Mouse (Mus musculus) intestine, embryonic 16.5 days (tissue): ENCODE data around the gene Syne2. TPM values are rescaled to one million over a fixed set of nuclear protein-coding genes. Genes with fewer than 3 reads are reported as not detected.

Experiments used
- ATAC-seq: fragments of 200-750 bp; cut with Nextera tagmentation; 2 replicates; pipeline ENCODE4 v1.8.0; 2017; ENCODE audit warnings: moderate TSS enrichment, moderate library complexity
- H3K27ac ChIP-seq: fragments of 300-500 bp; sonication (generic); 2 replicates; pipeline ENCODE4 v1.5.1; 2014; ENCODE audit warnings: mild to moderate bottlenecking, low read length
- H3K27me3 ChIP-seq: fragments of 300-500 bp; sonication (generic); replicated peaks from 2 replicates; pipeline ENCODE4 v1.6.1; 2014; ENCODE audit warnings: low read length, control low read depth, mixed read lengths; ENCODE audit not compliant: control insufficient read depth, insufficient read depth
- H3K36me3 ChIP-seq: fragments of 300-500 bp; sonication (generic); 2 replicates; pipeline ENCODE4 v1.6.1; 2014; ENCODE audit warnings: low read length, control low read depth; ENCODE audit not compliant: control insufficient read depth, insufficient read depth
- H3K4me1 ChIP-seq: fragments of 300-500 bp; sonication (generic); 2 replicates; pipeline ENCODE4 v1.6.1; 2014; ENCODE audit warnings: low read length, control low read depth, mixed read lengths; ENCODE audit not compliant: control insufficient read depth, insufficient read depth
- H3K4me2 ChIP-seq: fragments of 300-500 bp; sonication (generic); 2 replicates; pipeline ENCODE4 v1.6.1; 2014; ENCODE audit warnings: low read depth, low read length, control low read depth
- H3K4me3 ChIP-seq: fragments of 300-500 bp; sonication (generic); 2 replicates; pipeline ENCODE4 v1.5.1; 2014; ENCODE audit warnings: mild to moderate bottlenecking, low read length
- H3K9ac ChIP-seq: fragments of 300-500 bp; sonication (generic); 2 replicates; pipeline ENCODE4 v1.6.1; 2014; ENCODE audit warnings: low read depth, low read length
- H3K9me3 ChIP-seq: fragments of 300-500 bp; sonication (generic); 2 replicates; pipeline ENCODE4 v1.6.1; 2016; ENCODE audit warnings: low read length, control low read depth; ENCODE audit not compliant: control insufficient read depth
- WGBS: fragments of 180-500 bp; shearing (Covaris S2); extraction: QIAGEN DNeasy Blood & Tissue Kit; methylation state at CpG from one replicate; pipeline ENCODE4 v1.1.7; 2014; 5-methylcytosine and 5-hydroxymethylcytosine counted together
- polyA plus RNA-seq: library from polyadenylated mRNA; unstranded; fragments of >200 nt; fragmentation: Nextera tagmentation; extraction: Ambion mirVana; gene quantifications from 2 replicates; pipeline ENCODE4 v1.2.1, GENCODE M21; 2015

Gene Syne2
- polyA plus RNA-seq, 1 experiment from 2014 or later, result 28.4 TPM

- Histone ChIP-seq H3K9me3 (no peaks in the 10 kb centered on the region), H3K4me2 (no peak overlapping the region), H3K27me3 (no peaks in the 10 kb centered on the region), H3K27ac (no peak overlapping the region), H3K4me3 (no peak overlapping the region), H3K36me3 (no peaks in the 10 kb centered on the region), H3K9ac (no peak overlapping the region), H3K4me1 (no peaks in the 10 kb centered on the region)
- WGBS, result 73% methylated on average over 12 of the region's 12 CpGs
- no peak for ATAC-seq
These were observed 61.8 kb downstream of the Syne2 start for GRCm38 (mm10) chr12:75879636-75880317.

GRCm38 (mm10) chr12:75881554-75881953 lies 63.6 kb downstream of the Syne2 start:
- Histone ChIP-seq H3K9ac (no peak overlapping the region), H3K9me3 (no peaks in the 10 kb centered on the region), H3K36me3 (no peaks in the 10 kb centered on the region), H3K4me2 (no peak overlapping the region), H3K27ac (no peak overlapping the region), H3K27me3 (no peaks in the 10 kb centered on the region), H3K4me1 (no peaks in the 10 kb centered on the region), H3K4me3 (no peak overlapping the region)
- WGBS, result 61% methylated on average over 4 of the region's 4 CpGs
- no peak for ATAC-seq

- WGBS, result 82% methylated on average over 7 of the region's 7 CpGs
- ATAC-seq, result no peak
- H3K4me1 ChIP-seq, result no peaks in the 10 kb centered on the region
These were observed 68.2 kb downstream of the Syne2 start for GRCm38 (mm10) chr12:75886161-75886560.

DNA sequence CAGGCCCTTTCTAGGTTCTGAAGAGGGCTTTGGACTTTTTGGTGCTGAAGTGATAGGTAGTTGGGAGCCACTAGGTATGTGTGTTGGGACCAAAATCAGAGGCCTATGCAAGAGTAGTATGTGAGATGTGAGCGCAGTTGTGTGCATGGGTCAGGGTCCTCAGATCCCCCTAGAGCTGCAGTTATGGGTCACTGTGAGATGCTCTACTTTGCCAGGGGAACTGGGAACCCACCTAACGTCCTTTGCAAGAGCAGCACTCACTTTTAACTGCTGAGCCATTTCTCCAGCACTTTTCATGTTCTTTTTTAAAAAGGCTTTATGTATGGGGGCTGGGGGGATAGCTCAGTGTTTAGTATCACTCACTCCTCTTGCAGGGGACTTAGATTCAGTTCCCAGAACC lies 69.0 kb downstream of the Syne2 start:
- H3K9ac ChIP-seq, result no peak overlapping the region
- no peaks in the 10 kb centered on the region for H3K4me1 ChIP-seq
- no peak overlapping the region for H3K27ac ChIP-seq
- H3K9me3 ChIP-seq, result no peaks in the 10 kb centered on the region
- H3K4me2 ChIP-seq, result no peak overlapping the region
- H3K27me3 ChIP-seq, result no peaks in the 10 kb centered on the region
- no peak for ATAC-seq
- H3K36me3 ChIP-seq, result no peaks in the 10 kb centered on the region
- WGBS, result 81% methylated on average over 2 of the region's 2 CpGs
- no peak overlapping the region for H3K4me3 ChIP-seq

More at GRCm38 (mm10) chr12:75886161-75886560, 68.2 kb downstream of the Syne2 start:
- H3K36me3 ChIP-seq, result no peaks in the 10 kb centered on the region
- no peak overlapping the region for H3K4me3 ChIP-seq
- H3K9me3 ChIP-seq, result no peaks in the 10 kb centered on the region
- no peak overlapping the region for H3K4me2 ChIP-seq
- no peak overlapping the region for H3K9ac ChIP-seq
- H3K27ac ChIP-seq, result no peak overlapping the region
- no peaks in the 10 kb centered on the region for H3K27me3 ChIP-seq

- 94% methylated on average over 12 of the region's 12 CpGs for WGBS
- H3K4me3 ChIP-seq, result no peak overlapping the region
- no peak for ATAC-seq
These were observed 70.8 kb downstream of the Syne2 start for GRCm38 (mm10) chr12:75888721-75889120.

GRCm38 (mm10) chr12:75891206-75891605 lies 73.3 kb downstream of the Syne2 start:
- Histone ChIP-seq H3K27me3 (no peaks in the 10 kb centered on the region), H3K4me3 (no peak overlapping the region), H3K9me3 (no peaks in the 10 kb centered on the region), H3K36me3 (no peaks in the 10 kb centered on the region), H3K4me2 (no peak overlapping the region), H3K27ac (no peak overlapping the region), H3K4me1 (no peaks in the 10 kb centered on the region), H3K9ac (no peak overlapping the region)
- 92% methylated on average over 5 of the region's 5 CpGs for WGBS
- ATAC-seq, result no peak

More at GRCm38 (mm10) chr12:75888721-75889120, 70.8 kb downstream of the Syne2 start:
- Histone ChIP-seq H3K4me1 (no peaks in the 10 kb centered on the region), H3K27ac (no peak overlapping the region), H3K9me3 (no peaks in the 10 kb centered on the region), H3K4me2 (no peak overlapping the region), H3K9ac (no peak overlapping the region), H3K27me3 (no peaks in the 10 kb centered on the region), H3K36me3 (no peaks in the 10 kb centered on the region)

- no peak for ATAC-seq
- Histone ChIP-seq H3K4me3 (no peak overlapping the region), H3K27me3 (no peaks in the 10 kb centered on the region), H3K9ac (no peak overlapping the region), H3K9me3 (no peaks in the 10 kb centered on the region), H3K36me3 (peaks cover 3% of the 10 kb centered on the region; the same call in 1 of the 2 replicates), H3K4me1 (no peaks in the 10 kb centered on the region), H3K27ac (no peak overlapping the region), H3K4me2 (no peak overlapping the region)
- WGBS, result 81% methylated on average over 5 of the region's 5 CpGs
These were observed 75.5 kb downstream of the Syne2 start for GRCm38 (mm10) chr12:75893392-75893791.

- Histone ChIP-seq H3K9ac (no peak overlapping the region), H3K4me3 (no peak overlapping the region), H3K4me2 (no peak overlapping the region), H3K36me3 (peaks cover 3% of the 10 kb centered on the region; the same call in 1 of the 2 replicates), H3K4me1 (no peaks in the 10 kb centered on the region), H3K27me3 (no peaks in the 10 kb centered on the region), H3K27ac (no peak overlapping the region), H3K9me3 (no peaks in the 10 kb centered on the region)
- 75% methylated on average over 9 of the region's 9 CpGs for WGBS
- ATAC-seq, result no peak
These were observed 76.5 kb downstream of the Syne2 start for GRCm38 (mm10) chr12:75894316-75894997.

DNA sequence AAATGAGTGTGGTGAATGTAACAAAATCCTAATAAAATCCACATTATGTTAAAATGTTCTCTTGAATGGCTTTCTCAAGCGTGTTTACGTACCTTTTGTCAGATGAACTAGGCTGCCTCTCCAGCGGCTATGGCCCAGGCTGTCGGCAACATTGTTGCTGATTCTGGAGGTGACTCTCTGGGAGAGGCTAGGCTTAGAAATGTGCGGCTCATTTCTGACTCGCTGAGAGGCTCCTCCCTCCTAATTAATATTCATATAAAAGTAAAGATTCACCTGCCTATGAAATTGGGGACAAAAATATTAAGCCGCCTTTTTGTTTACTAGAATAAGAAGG lies 77.0 kb downstream of the Syne2 start:
- H3K4me1 ChIP-seq, result no peaks in the 10 kb centered on the region
- peaks cover 3% of the 10 kb centered on the region; the same call in 1 of the 2 replicates for H3K36me3 ChIP-seq
- no peaks in the 10 kb centered on the region for H3K27me3 ChIP-seq
- H3K4me2 ChIP-seq, result no peak overlapping the region
- H3K9ac ChIP-seq, result no peak overlapping the region
- no peak overlapping the region for H3K4me3 ChIP-seq
- 81% methylated on average over 7 of the region's 7 CpGs for WGBS
- no peak for ATAC-seq
- no peaks in the 10 kb centered on the region for H3K9me3 ChIP-seq
- no peak overlapping the region for H3K27ac ChIP-seq
